Mouse (Mus musculus) midbrain, postnatal 0 days (tissue): ENCODE results near the gene Ddi2. TPM values are rescaled to one million over a fixed set of nuclear protein-coding genes. Genes with fewer than 3 reads are reported as not detected.
A peak's percentile ranks its signal among the peaks of the same experiment; 100 is the strongest.

Experiments
- ATAC-seq: fragments of 200-750 bp; cut with Nextera tagmentation; 2 replicates; pipeline ENCODE4 v1.8.0; 2017; ENCODE audit warnings: moderate number of reproducible peaks, mild to moderate bottlenecking, moderate TSS enrichment, moderate library complexity; ENCODE audit not compliant: low FRiP score
- DNase-seq: peaks from one replicate; pipeline ENCODE4 v3.0.0-alpha.2; 2015; ENCODE audit warnings: low spot score
- H3K27ac ChIP-seq: fragments of 300-500 bp; sonication (generic); 2 replicates; pipeline ENCODE4 v1.5.1; 2014; ENCODE audit warnings: low read depth, mild to moderate bottlenecking, low read length, mixed read lengths
- H3K27me3 ChIP-seq: fragments of 300-500 bp; sonication (generic); 2 replicates; pipeline ENCODE4 v1.6.1; 2014; ENCODE audit warnings: low read length, control low read depth, mixed read lengths; ENCODE audit not compliant: insufficient read depth
- H3K36me3 ChIP-seq: fragments of 300-500 bp; sonication (generic); 2 replicates; pipeline ENCODE4 v1.6.1; 2014; ENCODE audit warnings: low read length, control low read depth, mixed read lengths; ENCODE audit not compliant: insufficient read depth
- H3K4me1 ChIP-seq: fragments of 300-500 bp; sonication (generic); 2 replicates; pipeline ENCODE4 v1.6.1; 2014; ENCODE audit warnings: mild to moderate bottlenecking, control low read depth, antibody characterized with exemption, low read length, mixed read lengths; ENCODE audit not compliant: insufficient read depth
- H3K4me2 ChIP-seq: fragments of 300-500 bp; sonication (generic); 2 replicates; pipeline ENCODE4 v1.6.1; 2014; ENCODE audit warnings: low read depth, mild to moderate bottlenecking, low read length, mixed read lengths; ENCODE audit not compliant: poor library complexity, severe bottlenecking
- H3K4me3 ChIP-seq: fragments of 300-500 bp; sonication (generic); 2 replicates; pipeline ENCODE4 v1.5.1; 2014; ENCODE audit warnings: low read depth, mild to moderate bottlenecking, low read length, moderate library complexity
- H3K9ac ChIP-seq: fragments of 300-500 bp; sonication (generic); replicated peaks from 2 replicates; pipeline ENCODE4 v1.6.1; 2014; ENCODE audit warnings: mild to moderate bottlenecking, low read length, moderate library complexity, mixed read lengths; ENCODE audit not compliant: poor library complexity, severe bottlenecking
- H3K9me3 ChIP-seq: fragments of 300-500 bp; sonication (generic); 2 replicates; pipeline ENCODE4 v1.6.1; 2016; ENCODE audit warnings: low read length, control low read depth
- CTCF ChIP-seq: IDR thresholded peaks from 2 replicates; pipeline ENCODE4 v1.5.1; 2016; ENCODE audit warnings: antibody characterized with exemption, mild to moderate bottlenecking
- WGBS: fragments of 180-500 bp; shearing (Covaris S2); extraction: QIAGEN DNeasy Blood & Tissue Kit; methylation state at CpG from one replicate; pipeline ENCODE4 v1.1.7; 2014; 5-methylcytosine and 5-hydroxymethylcytosine counted together
- polyA plus RNA-seq: library from polyadenylated mRNA; unstranded; fragments of >200 nt; fragmentation: Nextera tagmentation; extraction: Ambion mirVana; gene quantifications from 2 replicates; pipeline ENCODE4 v1.2.1, GENCODE M21; 2015
- total RNA-seq: library from RNA; depleted of rRNA; stranded (reverse); fragments of >200 nt; gene quantifications from 2 replicates; pipeline ENCODE4 v1.2.3, GENCODE M21; 2014

Ddi2 gene
- total and polyA plus RNA-seq, 2 experiments from 2014 or later = 9.2 to 25.7 TPM

DNA sequence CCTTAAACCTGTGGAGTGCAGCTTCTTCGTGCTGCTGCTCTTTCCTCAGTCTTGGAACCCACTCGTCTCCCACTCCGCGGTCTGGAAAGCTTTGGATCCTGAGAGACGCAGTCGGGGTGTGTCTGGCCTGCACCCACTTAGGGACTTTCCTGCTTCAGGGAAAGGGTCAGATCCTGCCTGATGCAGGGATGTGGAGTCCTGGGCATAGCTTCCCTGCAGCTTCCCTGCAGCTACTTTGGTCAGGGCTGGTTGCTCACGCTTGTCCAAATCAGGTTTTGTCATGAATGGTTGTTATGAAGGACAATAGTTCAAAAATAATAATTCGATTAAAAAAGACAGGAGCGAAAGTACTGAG lies 12.0 kb upstream of the Ddi2 start:
- Histone ChIP-seq H3K36me3 (no peaks in the 10 kb centered on the region), H3K4me2 (peak overlapping the region; percentile 57), H3K9ac (peak overlapping the region; percentile 40; the same call in 1 of the 2 replicates), H3K4me3 (peak overlapping the region; percentile 35), H3K4me1 (no peaks in the 10 kb centered on the region), H3K9me3 (no peaks in the 10 kb centered on the region), H3K27ac (no peak overlapping the region), H3K27me3 (no peaks in the 10 kb centered on the region)
- DNase-seq (no peak), ATAC-seq (no peak)
- WGBS = 24% methylated on average over 9 of the region's 9 CpGs
- TF ChIP-seq CTCF = no peak

- TF ChIP-seq CTCF = no peak
- DNase-seq (peak; percentile 98), ATAC-seq (peak; percentile 86)
- Histone ChIP-seq H3K27me3 (no peaks in the 10 kb centered on the region), H3K9me3 (no peaks in the 10 kb centered on the region), H3K9ac (peak overlapping the region; percentile 40; the same call in 1 of the 2 replicates), H3K27ac (no peak overlapping the region), H3K4me3 (peak overlapping the region; percentile 35), H3K36me3 (no peaks in the 10 kb centered on the region), H3K4me2 (peak overlapping the region; percentile 57), H3K4me1 (no peaks in the 10 kb centered on the region)
- WGBS = 7% methylated on average over 24 of the region's 24 CpGs
These were observed 11.4 kb upstream of the Ddi2 start for GRCm38 (mm10) chr4:141734446-141735205.

- TF ChIP-seq CTCF = no peak
- Histone ChIP-seq H3K36me3 (no peaks in the 10 kb centered on the region), H3K27ac (no peak overlapping the region), H3K9ac (no peak overlapping the region), H3K4me3 (no peak overlapping the region), H3K27me3 (no peaks in the 10 kb centered on the region), H3K9me3 (no peaks in the 10 kb centered on the region), H3K4me1 (no peaks in the 10 kb centered on the region), H3K4me2 (no peak overlapping the region)
- 79% methylated on average over 5 of the region's 5 CpGs for WGBS
- ATAC-seq (no peak), DNase-seq (no peak)
These were observed 8.5 kb upstream of the Ddi2 start for GRCm38 (mm10) chr4:141731766-141732165.

DNA sequence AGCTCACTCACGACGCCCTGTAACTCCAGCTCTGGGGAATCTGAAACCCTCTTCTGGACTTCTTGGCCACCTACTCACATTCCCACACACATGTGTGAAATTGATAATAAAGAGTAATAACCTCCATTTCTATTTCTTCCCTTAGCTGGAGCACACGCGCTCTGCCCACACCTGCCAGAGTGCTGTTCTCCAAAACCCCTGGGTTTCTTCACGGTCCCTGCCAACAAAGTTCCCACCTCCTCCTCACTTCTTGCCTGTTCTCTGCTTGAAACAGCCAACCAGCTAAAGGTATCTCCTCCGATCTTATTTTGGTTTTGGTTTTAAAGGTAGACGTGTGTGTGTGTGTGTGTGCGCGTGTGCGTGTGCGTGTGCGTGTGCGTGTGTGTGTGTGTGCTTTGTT lies 7.2 kb upstream of the Ddi2 start:
- no peaks in the 10 kb centered on the region for H3K36me3 ChIP-seq
- DNase-seq = no peak
- no peak for TF ChIP-seq CTCF
- no peak for ATAC-seq
- H3K27me3 ChIP-seq = no peaks in the 10 kb centered on the region
- H3K4me3 ChIP-seq = no peak overlapping the region
- no peaks in the 10 kb centered on the region for H3K4me1 ChIP-seq
- no peak overlapping the region for H3K4me2 ChIP-seq
- H3K27ac ChIP-seq = no peak overlapping the region
- no peaks in the 10 kb centered on the region for H3K9me3 ChIP-seq
- 90% methylated on average over 13 of the region's 13 CpGs for WGBS
- H3K9ac ChIP-seq = no peak overlapping the region

DNA sequence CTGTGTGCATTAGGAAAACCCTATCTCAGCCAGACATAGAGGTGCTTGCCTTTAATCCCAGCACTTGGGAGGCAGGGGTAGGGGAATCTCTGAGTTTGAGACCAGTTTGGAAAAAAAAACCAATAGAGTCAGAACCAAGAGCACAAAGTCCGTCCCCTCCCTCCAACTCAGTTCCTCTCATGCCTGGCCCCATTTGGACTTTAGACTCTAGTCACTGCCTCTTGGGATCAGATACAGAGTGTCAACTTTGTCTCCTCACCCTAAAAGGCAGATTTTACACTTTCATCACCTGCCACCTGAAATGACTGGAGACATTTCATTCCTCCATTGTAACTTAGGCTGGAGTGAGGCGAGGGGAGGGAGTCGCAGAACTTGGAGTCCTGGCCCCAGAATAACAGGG lies 6.0 kb upstream of the Ddi2 start:
- no peak overlapping the region for H3K4me3 ChIP-seq
- H3K9me3 ChIP-seq = no peaks in the 10 kb centered on the region
- ATAC-seq = no peak
- H3K36me3 ChIP-seq = no peaks in the 10 kb centered on the region
- no peak overlapping the region for H3K9ac ChIP-seq
- no peak for TF ChIP-seq CTCF
- WGBS = 86% methylated on average over 3 of the region's 3 CpGs
- no peak for DNase-seq
- no peak overlapping the region for H3K4me2 ChIP-seq
- no peaks in the 10 kb centered on the region for H3K27me3 ChIP-seq
- H3K27ac ChIP-seq = no peak overlapping the region
- no peaks in the 10 kb centered on the region for H3K4me1 ChIP-seq

- H3K36me3 ChIP-seq = no peaks in the 10 kb centered on the region
- H3K4me3 ChIP-seq = no peak overlapping the region
- no peak for TF ChIP-seq CTCF
- H3K9me3 ChIP-seq = no peaks in the 10 kb centered on the region
- ATAC-seq (no peak), DNase-seq (no peak)
- 59% methylated on average over 3 of the region's 3 CpGs for WGBS
- H3K9ac ChIP-seq = no peak overlapping the region
- no peak overlapping the region for H3K27ac ChIP-seq
- H3K27me3 ChIP-seq = no peaks in the 10 kb centered on the region
- H3K4me1 ChIP-seq = peaks cover 12% of the 10 kb centered on the region; the same call in 1 of the 2 replicates
- H3K4me2 ChIP-seq = no peak overlapping the region
These were observed 2.5 kb upstream of the Ddi2 start for GRCm38 (mm10) chr4:141725738-141726137.
